Mouse (Mus musculus): ENCODE results near the gene Gm19935.

DNA sequence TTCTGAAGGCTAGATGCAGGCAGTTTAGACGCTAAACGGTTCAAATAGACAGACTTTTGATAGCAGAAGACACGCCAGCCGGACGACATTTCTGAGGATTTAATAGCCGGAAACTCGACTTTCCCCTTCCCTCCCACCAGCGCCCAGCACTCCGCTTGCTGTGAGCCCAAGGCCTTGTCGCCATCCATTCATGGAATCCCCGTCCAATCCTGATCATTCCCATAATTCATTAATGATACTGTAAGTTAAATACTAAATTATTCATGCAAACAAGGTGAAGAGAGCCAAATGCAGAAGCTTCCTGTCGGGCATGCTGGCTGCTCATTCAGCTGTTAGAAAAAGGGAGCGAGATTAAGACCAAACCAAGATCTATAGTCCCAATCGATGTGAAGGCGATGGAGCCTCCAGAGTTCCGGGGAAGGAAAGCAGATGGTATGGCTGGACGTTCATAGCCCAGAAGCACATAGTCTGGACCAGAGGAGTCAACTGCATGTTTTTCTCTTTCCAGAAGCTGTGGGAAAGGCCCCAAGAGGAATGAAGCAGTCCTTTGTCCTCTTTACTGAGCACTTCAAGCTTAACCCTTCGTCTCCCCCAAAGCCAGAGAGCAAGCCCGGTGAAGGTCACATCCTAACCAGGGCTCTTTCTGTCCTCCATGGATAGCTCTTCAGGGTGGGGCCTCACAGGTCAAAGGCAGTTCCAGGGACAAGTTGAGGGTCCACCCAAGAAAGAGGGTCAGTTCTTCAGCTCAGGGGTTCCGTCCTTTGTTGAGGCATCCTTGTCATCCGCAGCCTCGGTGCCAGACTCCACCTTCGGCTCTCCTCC lies 921 bp downstream of the Gm19935 start:
- no peak for TF ChIP-seq CTCF (IDR thresholded peaks at IDR 0.05; ENCODE audit: extremely low read depth, insufficient read depth, low read length)
- no peak for TF ChIP-seq POLR2A (IDR thresholded peaks at IDR 0.05; ENCODE audit: extremely low read depth, insufficient read depth, low read length)
